Mouse (Mus musculus): ENCODE data around the gene Ccdc34.

DNA sequence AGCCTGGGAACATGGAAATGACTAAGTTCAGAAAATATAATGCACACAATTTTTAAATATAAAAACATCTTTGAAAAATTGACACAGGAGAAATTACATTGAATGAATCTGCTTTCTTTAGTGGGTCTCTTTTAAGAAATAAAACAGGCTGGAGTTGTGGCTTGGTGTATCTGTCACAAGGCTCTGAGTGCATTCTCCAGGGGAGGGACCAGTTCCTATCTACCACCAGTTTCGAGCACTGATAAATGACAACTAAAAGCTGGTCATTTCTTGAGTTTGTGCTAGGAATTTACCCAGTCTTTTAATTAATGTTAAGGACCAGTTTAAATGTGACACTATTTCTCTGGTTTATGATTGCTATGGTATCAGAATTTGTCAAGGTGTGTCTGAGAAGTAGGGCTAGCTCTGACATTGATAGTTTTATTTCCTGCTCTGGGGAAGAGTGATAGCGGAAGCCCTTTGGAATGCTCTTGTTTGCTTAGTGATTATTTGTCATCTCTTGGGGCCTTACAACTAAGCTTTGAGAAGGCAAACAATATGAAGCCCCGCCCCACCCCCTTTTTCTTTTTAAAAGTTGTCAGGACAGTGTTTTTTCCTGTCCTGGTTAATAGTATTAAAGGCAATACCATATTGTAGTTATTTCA lies 11.9 kb upstream of the Ccdc34 start:
- no peak for TF ChIP-seq POLR2A (IDR thresholded peaks at IDR 0.05; ENCODE audit: insufficient read length, low read depth)
- no peak for TF ChIP-seq E2F4 (IDR thresholded peaks at IDR 0.05; ENCODE audit: insufficient read depth)
- no peak for TF ChIP-seq POLR2AphosphoS2 (IDR thresholded peaks at IDR 0.05; ENCODE audit: insufficient read length, low read depth)
- TF ChIP-seq TCF12 (IDR thresholded peaks at IDR 0.05; ENCODE audit: insufficient read depth, poor library complexity, severe bottlenecking) = no peak
- TF ChIP-seq TCF3 (IDR thresholded peaks at IDR 0.05; ENCODE audit: insufficient read length, low read depth) = no peak
- no peak for TF ChIP-seq USF1 (IDR thresholded peaks at IDR 0.05; ENCODE audit: low read depth)
- TF ChIP-seq MAX (IDR thresholded peaks at IDR 0.05; ENCODE audit: low read depth) = no peak
- TF ChIP-seq MYOD1 (IDR thresholded peaks at IDR 0.05; ENCODE audit: control insufficient read depth in 1 of 3, insufficient read length in 2 of 3, low read depth in 2 of 3) = no peak
- TF ChIP-seq MYOG (IDR thresholded peaks at IDR 0.05; ENCODE audit: control insufficient read depth in 1 of 3, insufficient read depth in 1 of 3, insufficient read length in 2 of 3, low read depth in 2 of 3) = no peak

All from myocyte (in vitro differentiated cells).